Mouse (Mus musculus): ENCODE measurements at regions not wholly inside any gene's neighbourhood (a gene's known extent, or its start where the extent isn't known, plus 50 kb on each side); places are given as distances from the start of the nearest gene placed in this dataset.

DNA sequence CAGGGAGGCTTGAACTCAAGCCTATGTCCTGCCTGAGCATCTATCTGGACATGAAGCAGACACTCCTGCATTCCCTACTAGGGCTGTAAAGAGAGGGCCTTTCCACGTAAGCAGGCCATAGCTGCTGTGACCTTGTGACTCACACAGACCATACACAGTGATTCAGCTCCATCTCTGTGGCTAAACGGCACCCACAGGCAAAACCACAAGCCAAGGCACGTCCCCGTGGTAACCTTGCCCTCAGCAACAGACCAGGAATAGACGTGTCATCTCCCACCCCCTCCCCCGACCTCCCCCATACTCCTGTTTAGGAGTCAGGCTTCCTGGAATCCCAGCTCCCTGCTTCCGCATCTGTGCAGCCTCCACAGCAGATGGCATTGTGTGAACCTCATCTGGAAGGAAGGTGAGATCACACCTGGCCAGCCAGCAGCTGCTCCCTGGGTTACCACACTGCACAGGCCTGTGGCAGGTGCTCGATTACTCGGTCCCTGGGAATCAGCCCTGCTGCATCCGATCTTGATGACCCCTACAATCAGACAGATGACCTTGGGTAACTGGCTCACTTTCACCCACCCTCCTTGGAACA lies 79.2 kb upstream of the Hand1 start:
- TF ChIP-seq CTCF (IDR thresholded peaks at IDR 0.05; ENCODE audit: low read depth, low read length) (no peak), TAL1 (conservative IDR thresholded peaks at IDR 0.05; ENCODE audit: low read depth, low read length) (peak; percentile 11; the same call in 1 of the 2 replicates), GATA1 (IDR thresholded peaks at IDR 0.05; ENCODE audit: borderline replicate concordance, low read length) (no peak), GATA2 (IDR thresholded peaks at IDR 0.05; ENCODE audit: borderline replicate concordance, low read depth, low read length) (no peak), POLR2AphosphoS5 (IDR thresholded peaks at IDR 0.05; ENCODE audit: insufficient replicate concordance, low read depth, low read length) (no peak)
